Mouse (Mus musculus): Measurements from ENCODE around the gene Ebf1. TPM values are rescaled to one million over a fixed set of nuclear protein-coding genes. Genes with fewer than 3 reads are reported as not detected.

Ebf1 gene
- polyA plus RNA-seq, 1 experiment: 0.38 TPM

DNA sequence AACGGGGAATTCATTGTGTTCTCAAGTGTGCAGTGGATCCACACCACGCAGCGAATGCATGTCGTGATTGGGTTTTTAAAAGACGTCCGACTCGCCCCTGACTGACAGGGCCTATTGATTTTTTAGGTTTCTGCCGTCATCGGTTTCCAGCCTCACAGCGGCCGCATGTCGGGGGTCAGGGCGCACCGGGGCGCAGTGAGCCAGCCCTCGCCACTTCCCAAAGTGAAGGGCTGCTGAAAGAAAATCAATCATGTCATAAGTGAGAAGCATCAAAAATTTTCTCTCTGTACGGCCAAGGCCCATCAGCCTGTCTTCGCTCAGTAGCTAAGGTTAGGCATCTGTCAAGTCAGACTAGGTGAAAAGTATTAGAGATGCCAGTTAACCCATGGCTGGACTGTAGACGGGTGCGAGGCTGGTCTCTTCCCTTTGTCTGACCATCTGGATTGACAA is 124.0 kb downstream of the Ebf1 start:
- H3K4me1 ChIP-seq: no peaks in the 10 kb centered on the region
- TF ChIP-seq FLI1 (IDR thresholded peaks at IDR 0.05; ENCODE audit: low read length): no peak
- TF ChIP-seq GATA1 (IDR thresholded peaks at IDR 0.05; ENCODE audit: borderline replicate concordance, low read length): no peak
- H3K9me3 ChIP-seq: no peaks in the 10 kb centered on the region
- H3K27me3 ChIP-seq (replicated peaks): peaks cover 3% of the 10 kb centered on the region
- H3K36me3 ChIP-seq (replicated peaks; ENCODE audit: low read length): no peaks in the 10 kb centered on the region
- H3K4me3 ChIP-seq (replicated peaks): no peak overlapping the region

- Histone ChIP-seq H3K4me3 (replicated peaks) (no peak overlapping the region), H3K36me3 (replicated peaks; ENCODE audit: low read length) (no peaks in the 10 kb centered on the region), H3K27me3 (replicated peaks) (peaks cover 6% of the 10 kb centered on the region), H3K4me1 (peaks cover 4% of the 10 kb centered on the region), H3K9me3 (no peaks in the 10 kb centered on the region)
- no peak for TF ChIP-seq GATA1 (IDR thresholded peaks at IDR 0.05; ENCODE audit: borderline replicate concordance, low read length)
- no peak for TF ChIP-seq FLI1 (IDR thresholded peaks at IDR 0.05; ENCODE audit: low read length)
Observed at GRCm38 (mm10) chr11:44744446-44744845, 127.3 kb downstream of the Ebf1 start.

DNA sequence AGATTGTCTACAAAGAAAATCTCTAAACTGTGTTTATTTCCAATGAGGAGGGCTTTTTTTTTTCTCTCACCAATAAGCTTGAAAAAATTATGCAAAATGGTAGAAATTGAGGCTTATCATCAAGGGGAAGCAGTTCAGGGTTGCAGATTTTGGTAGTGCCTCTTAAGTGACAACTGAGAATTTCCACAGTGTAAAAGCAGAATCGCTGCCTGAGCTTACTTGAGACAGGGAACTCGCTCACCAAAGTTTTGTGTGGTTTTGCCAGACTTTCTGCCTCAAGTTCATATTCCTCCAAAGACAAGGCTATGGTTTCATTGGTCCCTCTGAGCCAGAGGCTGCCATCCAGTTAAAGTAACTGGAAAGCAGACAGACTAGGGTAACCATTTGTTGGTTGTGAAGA is 128.8 kb downstream of the Ebf1 start:
- H3K4me1 ChIP-seq: peaks cover 4% of the 10 kb centered on the region
- H3K36me3 ChIP-seq (replicated peaks; ENCODE audit: low read length): no peaks in the 10 kb centered on the region
- no peak overlapping the region for H3K4me3 ChIP-seq (replicated peaks)
- no peaks in the 10 kb centered on the region for H3K9me3 ChIP-seq
- peaks cover 6% of the 10 kb centered on the region for H3K27me3 ChIP-seq (replicated peaks)
- no peak for TF ChIP-seq FLI1 (IDR thresholded peaks at IDR 0.05; ENCODE audit: low read length)
- no peak for TF ChIP-seq GATA1 (IDR thresholded peaks at IDR 0.05; ENCODE audit: borderline replicate concordance, low read length)

- Histone ChIP-seq H3K9me3 (no peaks in the 10 kb centered on the region), H3K4me1 (peaks cover 4% of the 10 kb centered on the region), H3K36me3 (replicated peaks; ENCODE audit: low read length) (no peaks in the 10 kb centered on the region), H3K27me3 (replicated peaks) (peaks cover 3% of the 10 kb centered on the region), H3K4me3 (replicated peaks) (no peak overlapping the region)
- TF ChIP-seq GATA1 (IDR thresholded peaks at IDR 0.05; ENCODE audit: borderline replicate concordance, low read length) (no peak), FLI1 (IDR thresholded peaks at IDR 0.05; ENCODE audit: low read length) (no peak)
Observed at GRCm38 (mm10) chr11:44746731-44747130, 129.6 kb downstream of the Ebf1 start.

DNA sequence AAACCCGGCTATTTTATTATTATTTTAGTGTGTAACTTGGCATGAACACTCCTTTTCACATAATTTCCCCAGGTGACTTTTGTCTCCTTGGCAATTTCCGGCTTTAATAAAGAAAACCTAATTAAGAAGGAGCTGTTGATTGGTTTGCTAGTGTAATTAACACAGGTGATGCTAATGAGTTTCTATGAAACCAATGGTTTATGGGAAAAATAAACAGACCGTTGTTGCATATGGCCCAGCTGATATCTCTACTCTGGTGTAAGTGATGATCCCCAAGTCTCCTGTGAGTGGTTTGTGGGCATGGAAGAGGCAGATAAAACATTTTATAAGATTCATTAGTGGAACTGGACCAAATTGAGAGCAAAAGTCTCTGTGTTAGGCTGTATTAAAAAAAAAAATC is 132.2 kb downstream of the Ebf1 start:
- H3K36me3 ChIP-seq (replicated peaks; ENCODE audit: low read length): no peaks in the 10 kb centered on the region
- TF ChIP-seq FLI1 (IDR thresholded peaks at IDR 0.05; ENCODE audit: low read length): no peak
- H3K27me3 ChIP-seq (replicated peaks): peaks cover 4% of the 10 kb centered on the region
- H3K4me3 ChIP-seq (replicated peaks): no peak overlapping the region
- H3K9me3 ChIP-seq: no peaks in the 10 kb centered on the region
- peaks cover 4% of the 10 kb centered on the region for H3K4me1 ChIP-seq

DNA sequence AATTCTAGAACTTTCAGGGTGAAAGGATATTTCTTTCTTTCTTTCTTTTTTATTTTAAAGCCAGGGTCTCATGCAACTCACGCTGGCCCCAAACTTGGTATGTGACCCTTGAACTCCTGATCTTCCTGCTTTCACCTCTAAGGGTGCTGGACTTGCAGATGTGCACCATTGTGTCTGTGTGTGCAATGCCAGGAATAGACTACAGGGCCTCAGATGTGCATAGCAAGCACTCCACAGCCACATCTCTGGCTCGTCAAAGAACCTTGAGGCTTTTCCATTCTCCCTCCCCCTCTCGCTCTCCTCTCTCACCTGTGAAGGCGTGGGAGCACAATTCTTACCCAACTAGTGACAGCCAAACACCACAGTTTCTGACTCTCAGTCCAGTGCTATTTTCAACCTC is 137.2 kb downstream of the Ebf1 start:
- TF ChIP-seq GATA1 (IDR thresholded peaks at IDR 0.05; ENCODE audit: borderline replicate concordance, low read length): no peak
- no peak for TF ChIP-seq FLI1 (IDR thresholded peaks at IDR 0.05; ENCODE audit: low read length)
- Histone ChIP-seq H3K4me1 (no peaks in the 10 kb centered on the region), H3K36me3 (replicated peaks; ENCODE audit: low read length) (no peaks in the 10 kb centered on the region), H3K9me3 (0 out of 2 replicates have a peak, but pooled peaks cover 3% of the 10 kb centered on the region), H3K4me3 (replicated peaks) (no peak overlapping the region), H3K27me3 (replicated peaks) (peaks cover 5% of the 10 kb centered on the region)

GRCm38 (mm10) chr11:44756321-44756720 is 139.2 kb downstream of the Ebf1 start:
- Histone ChIP-seq H3K9me3 (0 out of 2 replicates have a peak, but pooled peaks cover 3% of the 10 kb centered on the region), H3K4me3 (replicated peaks) (no peak overlapping the region), H3K27me3 (replicated peaks) (peaks cover 7% of the 10 kb centered on the region), H3K36me3 (replicated peaks; ENCODE audit: low read length) (no peaks in the 10 kb centered on the region), H3K4me1 (no peaks in the 10 kb centered on the region)
- TF ChIP-seq FLI1 (IDR thresholded peaks at IDR 0.05; ENCODE audit: low read length): no peak
- TF ChIP-seq GATA1 (IDR thresholded peaks at IDR 0.05; ENCODE audit: borderline replicate concordance, low read length): no peak

- no peak overlapping the region for H3K4me3 ChIP-seq (replicated peaks)
- TF ChIP-seq FLI1 (IDR thresholded peaks at IDR 0.05; ENCODE audit: low read length) (no peak), GATA1 (IDR thresholded peaks at IDR 0.05; ENCODE audit: borderline replicate concordance, low read length) (no peak)
- H3K27me3 ChIP-seq (replicated peaks): peaks cover 9% of the 10 kb centered on the region
- H3K4me1 ChIP-seq: no peaks in the 10 kb centered on the region
- 0 out of 2 replicates have a peak, but pooled peaks cover 3% of the 10 kb centered on the region for H3K9me3 ChIP-seq
- H3K36me3 ChIP-seq (replicated peaks; ENCODE audit: low read length): no peaks in the 10 kb centered on the region
Observed at GRCm38 (mm10) chr11:44758857-44759256, 141.7 kb downstream of the Ebf1 start.

DNA sequence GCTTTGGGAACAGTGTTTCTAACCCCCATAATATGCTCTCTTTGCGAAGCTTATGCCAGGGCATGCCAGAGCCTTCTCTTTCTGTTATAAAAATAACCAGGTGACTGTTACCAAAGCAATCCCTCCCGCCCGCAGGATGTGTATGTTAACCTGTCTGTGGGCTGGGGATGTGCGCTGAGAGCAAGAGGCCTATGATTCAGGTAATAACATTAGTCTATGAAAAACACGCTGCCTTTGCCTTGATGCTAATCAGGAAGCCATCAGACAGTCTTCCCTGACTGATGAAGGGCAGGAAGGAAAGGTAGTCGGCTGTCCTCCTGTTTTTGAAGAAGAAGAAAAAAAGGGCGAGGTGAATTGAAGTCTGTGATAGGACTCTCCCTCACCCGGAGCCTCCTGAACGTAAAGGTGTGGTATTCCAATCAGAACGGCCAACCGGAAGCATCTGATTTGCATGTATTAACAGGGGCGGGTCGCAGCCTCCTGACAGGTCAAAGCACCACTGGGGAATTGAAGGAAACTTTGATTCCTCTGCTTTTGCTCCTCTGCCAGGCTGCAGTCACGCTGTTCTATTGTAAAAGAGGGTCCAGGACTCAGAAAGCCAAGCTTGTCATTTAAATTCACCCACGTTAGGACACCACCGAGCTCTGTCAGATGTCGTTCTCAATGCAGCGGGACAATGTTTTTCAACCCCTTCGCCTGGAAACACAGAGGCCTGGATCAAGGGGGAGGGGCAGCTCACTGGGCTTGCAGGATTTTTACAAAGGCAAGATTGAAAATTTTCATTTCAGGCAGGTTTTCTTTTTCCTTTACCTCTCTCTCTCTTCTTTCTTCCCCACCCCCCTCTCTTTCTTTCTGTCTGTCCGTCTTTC is 144.2 kb downstream of the Ebf1 start:
- Histone ChIP-seq H3K4me3 (replicated peaks) (no peak overlapping the region), H3K27me3 (replicated peaks) (peaks cover 8% of the 10 kb centered on the region), H3K9me3 (0 out of 2 replicates have a peak, but pooled peaks cover 3% of the 10 kb centered on the region), H3K4me1 (no peaks in the 10 kb centered on the region), H3K36me3 (replicated peaks; ENCODE audit: low read length) (no peaks in the 10 kb centered on the region)
- TF ChIP-seq GATA1 (IDR thresholded peaks at IDR 0.05; ENCODE audit: borderline replicate concordance, low read length): no peak
- TF ChIP-seq FLI1 (IDR thresholded peaks at IDR 0.05; ENCODE audit: low read length): no peak
